Mouse (Mus musculus) kidney, embryonic 16.5 days (tissue): ENCODE results near the gene Fam104a. TPM values are rescaled to one million over a fixed set of nuclear protein-coding genes. Genes with fewer than 3 reads are reported as not detected.
A peak's percentile ranks its signal among the peaks of the same experiment; 100 is the strongest.

Experiments
- ATAC-seq: fragments of 200-750 bp; cut with Nextera tagmentation; 2 replicates; pipeline ENCODE4 v1.8.0; 2017; ENCODE audit warnings: moderate TSS enrichment; ENCODE audit not compliant: low FRiP score, low TSS enrichment
- H3K27ac ChIP-seq: fragments of 300-500 bp; sonication (generic); 2 replicates; pipeline ENCODE4 v1.5.1; 2014; ENCODE audit warnings: low read length
- H3K27me3 ChIP-seq: fragments of 300-500 bp; sonication (generic); 2 replicates; pipeline ENCODE4 v1.6.1; 2014; ENCODE audit warnings: low read length, control low read depth, mixed read lengths; ENCODE audit not compliant: insufficient read depth
- H3K36me3 ChIP-seq: fragments of 300-500 bp; sonication (generic); 2 replicates; pipeline ENCODE4 v1.6.1; 2014; ENCODE audit warnings: low read length, control low read depth, mixed read lengths; ENCODE audit not compliant: insufficient read depth
- H3K4me1 ChIP-seq: fragments of 300-500 bp; sonication (generic); 2 replicates; pipeline ENCODE4 v1.6.1; 2014; ENCODE audit warnings: low read length, control low read depth, mixed read lengths; ENCODE audit not compliant: insufficient read depth
- H3K4me2 ChIP-seq: fragments of 300-500 bp; sonication (generic); replicated peaks from 2 replicates; pipeline ENCODE4 v1.6.1; 2014; ENCODE audit warnings: low read depth, low read length
- H3K4me3 ChIP-seq: fragments of 300-500 bp; sonication (generic); 2 replicates; pipeline ENCODE4 v1.5.1; 2014; ENCODE audit warnings: mild to moderate bottlenecking, low read length
- H3K9ac ChIP-seq: fragments of 300-500 bp; sonication (generic); replicated peaks from 2 replicates; pipeline ENCODE4 v1.6.1; 2014; ENCODE audit warnings: low read length
- H3K9me3 ChIP-seq: fragments of 300-500 bp; sonication (generic); 2 replicates; pipeline ENCODE4 v1.6.1; 2016; ENCODE audit warnings: low read length, control low read depth
- WGBS: fragments of 180-500 bp; shearing (Covaris S2); extraction: QIAGEN DNeasy Blood & Tissue Kit; methylation state at CpG from one replicate; pipeline ENCODE4 v1.1.7; 2014; 5-methylcytosine and 5-hydroxymethylcytosine counted together
- polyA plus RNA-seq: library from polyadenylated mRNA; unstranded; fragments of >200 nt; fragmentation: Nextera tagmentation; extraction: Ambion mirVana; gene quantifications from 2 replicates; pipeline ENCODE4 v1.2.1, GENCODE M21; 2015

The Fam104a gene
- polyA plus RNA-seq, 1 experiment from 2014 or later: 45.7 TPM

DNA sequence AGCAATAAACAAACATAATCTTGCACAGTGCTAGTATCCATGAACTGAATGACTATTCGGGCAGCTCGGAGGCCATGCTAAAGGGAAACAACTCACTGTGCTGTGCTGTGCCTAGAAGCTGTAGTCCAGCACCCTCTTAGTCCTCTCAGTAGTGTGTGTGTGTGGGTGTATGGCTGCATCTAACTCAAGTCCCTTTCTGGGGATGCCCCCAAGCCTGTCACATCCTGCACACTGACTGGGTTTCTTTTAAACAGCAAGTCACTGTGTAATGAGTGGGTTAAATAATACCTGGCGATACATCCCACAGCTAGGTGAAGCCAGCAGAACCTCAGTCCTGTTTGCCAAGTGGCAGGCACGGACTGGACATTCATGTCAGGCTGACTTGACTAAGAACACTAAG lies 25.2 kb downstream of the Fam104a start:
- Histone ChIP-seq H3K4me3 (no peak overlapping the region), H3K27ac (no peak overlapping the region)
- WGBS: 61% methylated on average over 4 of the region's 4 CpGs

DNA sequence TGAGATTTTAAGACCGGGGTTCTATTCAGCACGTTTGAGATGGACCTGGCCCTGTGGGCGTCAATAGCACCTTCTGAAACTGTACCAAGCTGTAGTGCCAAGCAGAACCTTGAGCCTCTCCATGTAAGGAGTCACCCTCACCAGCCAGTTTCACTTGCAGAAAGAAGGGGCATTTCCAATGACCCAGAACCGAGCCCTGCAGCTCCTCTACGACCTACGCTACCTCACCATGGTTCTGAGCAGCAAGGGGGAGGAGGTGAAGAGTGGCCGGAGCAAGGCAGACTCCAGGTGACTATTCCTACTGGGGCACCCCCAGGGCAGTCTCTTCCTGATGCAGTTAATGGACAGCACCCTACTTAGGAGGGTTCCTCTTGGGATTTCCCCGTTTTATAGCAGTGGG lies 25.6 kb downstream of the Fam104a start:
- Histone ChIP-seq H3K4me3 (no peak overlapping the region), H3K36me3 (peaks cover 90% of the 10 kb centered on the region), H3K27ac (0 out of 2 replicates have a peak overlapping the region, but pooled peaks have one; percentile 14), H3K9me3 (no peaks in the 10 kb centered on the region), H3K27me3 (no peaks in the 10 kb centered on the region), H3K9ac (no peak overlapping the region), H3K4me1 (peaks cover 14% of the 10 kb centered on the region), H3K4me2 (no peak overlapping the region)
- peak; percentile 37 for ATAC-seq
- WGBS: 60% methylated on average over 8 of the region's 8 CpGs

More for the DNA sequence above, 25.2 kb downstream of the Fam104a start:
- Histone ChIP-seq H3K27me3 (no peaks in the 10 kb centered on the region), H3K36me3 (peaks cover 90% of the 10 kb centered on the region), H3K4me1 (peaks cover 14% of the 10 kb centered on the region), H3K9me3 (no peaks in the 10 kb centered on the region), H3K9ac (no peak overlapping the region), H3K4me2 (no peak overlapping the region)
- ATAC-seq: 0 out of 2 replicates have a peak, but pooled peaks have one; percentile 10

- Histone ChIP-seq H3K4me2 (no peak overlapping the region), H3K4me1 (peaks cover 25% of the 10 kb centered on the region), H3K27ac (no peak overlapping the region), H3K9me3 (no peaks in the 10 kb centered on the region), H3K36me3 (peaks cover 94% of the 10 kb centered on the region), H3K27me3 (no peaks in the 10 kb centered on the region), H3K4me3 (no peak overlapping the region), H3K9ac (no peak overlapping the region)
- 55% methylated on average over 4 of the region's 4 CpGs for WGBS
- no peak for ATAC-seq
Measured at GRCm38 (mm10) chr11:113657221-113657620, 26.7 kb downstream of the Fam104a start.

- WGBS: 88% methylated on average over 8 of the region's 8 CpGs
- no peak for ATAC-seq
- Histone ChIP-seq H3K36me3 (peaks cover 92% of the 10 kb centered on the region), H3K27ac (no peak overlapping the region), H3K9me3 (no peaks in the 10 kb centered on the region), H3K9ac (no peak overlapping the region), H3K27me3 (no peaks in the 10 kb centered on the region), H3K4me2 (no peak overlapping the region), H3K4me1 (peaks cover 31% of the 10 kb centered on the region), H3K4me3 (no peak overlapping the region)
Measured at GRCm38 (mm10) chr11:113656511-113656932, 27.4 kb downstream of the Fam104a start.

GRCm38 (mm10) chr11:113654561-113655270 lies 29.2 kb downstream of the Fam104a start:
- Histone ChIP-seq H3K4me1 (peaks cover 45% of the 10 kb centered on the region), H3K27ac (no peak overlapping the region), H3K4me3 (no peak overlapping the region), H3K9me3 (no peaks in the 10 kb centered on the region), H3K36me3 (peaks cover 75% of the 10 kb centered on the region), H3K9ac (no peak overlapping the region), H3K27me3 (no peaks in the 10 kb centered on the region), H3K4me2 (no peak overlapping the region)
- 87% methylated on average over 18 of the region's 18 CpGs for WGBS
- no peak for ATAC-seq

- Histone ChIP-seq H3K4me1 (peaks cover 42% of the 10 kb centered on the region), H3K27me3 (no peaks in the 10 kb centered on the region), H3K4me3 (no peak overlapping the region), H3K9ac (no peak overlapping the region), H3K27ac (no peak overlapping the region), H3K9me3 (no peaks in the 10 kb centered on the region), H3K4me2 (no peak overlapping the region), H3K36me3 (peaks cover 71% of the 10 kb centered on the region)
- ATAC-seq: no peak
- WGBS: 89% methylated on average over 15 of the region's 15 CpGs
Measured at GRCm38 (mm10) chr11:113654105-113654504, 29.9 kb downstream of the Fam104a start.

DNA sequence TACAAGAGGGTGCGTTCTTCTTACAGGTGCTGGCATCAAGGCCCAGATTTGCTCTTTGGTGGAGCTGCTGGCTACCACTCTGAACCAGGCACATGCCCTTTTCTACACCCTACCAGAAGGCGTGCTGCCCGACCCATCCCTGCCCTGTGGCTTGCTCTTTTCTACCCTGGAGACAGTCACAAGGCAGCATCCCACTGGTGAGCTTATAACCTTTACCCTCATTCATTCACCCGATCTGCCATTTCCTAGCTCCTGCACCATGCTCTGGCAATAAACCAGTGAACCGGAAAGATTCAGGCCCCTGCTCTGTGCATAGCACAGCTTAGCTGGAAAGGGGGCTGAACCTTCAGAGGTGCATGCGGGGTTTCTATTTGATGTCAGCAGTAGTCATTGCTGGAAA lies 31.4 kb downstream of the Fam104a start:
- 50% methylated on average over 6 of the region's 6 CpGs for WGBS
- Histone ChIP-seq H3K4me3 (no peak overlapping the region), H3K9me3 (no peaks in the 10 kb centered on the region), H3K27me3 (no peaks in the 10 kb centered on the region), H3K27ac (peak overlapping the region; percentile 25; the same call in 1 of the 2 replicates), H3K4me2 (no peak overlapping the region), H3K36me3 (peaks cover 57% of the 10 kb centered on the region), H3K4me1 (peaks cover 41% of the 10 kb centered on the region), H3K9ac (no peak overlapping the region)
- peak; percentile 46 for ATAC-seq

DNA sequence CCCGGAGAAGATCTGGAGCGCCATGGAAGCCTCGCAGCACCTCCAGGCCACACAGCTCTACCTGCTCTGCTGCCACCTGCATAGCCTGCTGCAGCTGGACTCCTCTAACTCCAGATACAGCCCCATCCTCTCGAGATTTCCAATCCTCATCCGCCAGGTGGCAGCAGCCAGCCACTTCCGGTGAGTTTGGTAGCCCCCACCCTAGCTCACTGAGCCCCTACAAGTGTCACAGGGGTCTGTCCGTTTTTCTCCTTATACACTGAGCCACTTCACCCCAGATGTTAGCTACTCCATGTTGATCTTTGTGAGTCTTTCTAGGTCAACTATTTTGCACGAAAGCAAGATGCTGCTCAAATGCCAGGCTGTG lies 32.1 kb downstream of the Fam104a start:
- H3K36me3 ChIP-seq: peaks cover 51% of the 10 kb centered on the region
- H3K27ac ChIP-seq: peak overlapping the region; percentile 29; the same call in 1 of the 2 replicates
- 39% methylated on average over 8 of the region's 8 CpGs for WGBS
- ATAC-seq: peak; percentile 8; the same call in 1 of the 2 replicates
- H3K4me3 ChIP-seq: no peak overlapping the region
- no peaks in the 10 kb centered on the region for H3K9me3 ChIP-seq
- no peak overlapping the region for H3K9ac ChIP-seq
- H3K4me1 ChIP-seq: peaks cover 41% of the 10 kb centered on the region
- no peak overlapping the region for H3K4me2 ChIP-seq
- H3K27me3 ChIP-seq: no peaks in the 10 kb centered on the region

- no peak overlapping the region for H3K4me3 ChIP-seq
Measured at GRCm38 (mm10) chr11:113651206-113651906, 32.6 kb downstream of the Fam104a start.

More at GRCm38 (mm10) chr11:113651206-113651906, 32.6 kb downstream of the Fam104a start:
- Histone ChIP-seq H3K27me3 (no peaks in the 10 kb centered on the region), H3K9ac (no peak overlapping the region), H3K4me2 (no peak overlapping the region), H3K9me3 (no peaks in the 10 kb centered on the region), H3K36me3 (peaks cover 46% of the 10 kb centered on the region), H3K27ac (peak overlapping the region; percentile 29; the same call in 1 of the 2 replicates), H3K4me1 (peaks cover 41% of the 10 kb centered on the region)
- peak; percentile 10; the same call in 1 of the 2 replicates for ATAC-seq
- WGBS: 48% methylated on average over 22 of the region's 22 CpGs
